Mouse (Mus musculus) limb, embryonic 11.5 days (tissue): ENCODE results near the gene Dus1l. TPM values are rescaled to one million over a fixed set of nuclear protein-coding genes. Genes with fewer than 3 reads are reported as not detected.

Experiments
- ATAC-seq: fragments of 200-750 bp; cut with Nextera tagmentation; 2 replicates; pipeline ENCODE4 v1.8.0; 2017; ENCODE audit warnings: low read depth; ENCODE audit not compliant: insufficient number of reproducible peaks, low FRiP score, low TSS enrichment
- DNase-seq: peaks from one replicate; pipeline ENCODE4 v3.0.0-alpha.2; 2015; ENCODE audit warnings: low spot score
- H3K27ac ChIP-seq: fragments of 300-500 bp; sonication (generic); replicated peaks from 2 replicates; pipeline ENCODE4 v1.5.1; 2014; ENCODE audit warnings: low read depth, mild to moderate bottlenecking, low read length
- H3K27me3 ChIP-seq: fragments of 300-500 bp; sonication (generic); 2 replicates; pipeline ENCODE4 v1.6.1; 2014; ENCODE audit warnings: mild to moderate bottlenecking, low read length, mixed read lengths; ENCODE audit not compliant: control insufficient read depth, insufficient read depth
- H3K36me3 ChIP-seq: fragments of 300-500 bp; sonication (generic); 2 replicates; pipeline ENCODE4 v1.6.1; 2014; ENCODE audit warnings: mild to moderate bottlenecking, low read length, moderate library complexity, mixed read lengths; ENCODE audit not compliant: control insufficient read depth, insufficient read depth
- H3K4me1 ChIP-seq: fragments of 300-500 bp; sonication (generic); 2 replicates; pipeline ENCODE4 v1.6.1; 2014; ENCODE audit warnings: low read length, mixed read lengths; ENCODE audit not compliant: control insufficient read depth, insufficient read depth
- H3K4me2 ChIP-seq: fragments of 300-500 bp; sonication (generic); 2 replicates; pipeline ENCODE4 v1.6.1; 2014; ENCODE audit warnings: low read depth, mild to moderate bottlenecking, moderate library complexity; ENCODE audit not compliant: severe bottlenecking
- H3K4me3 ChIP-seq: fragments of 300-500 bp; sonication (generic); 2 replicates; pipeline ENCODE4 v1.5.1; 2014; ENCODE audit warnings: low read depth, low read length
- H3K9ac ChIP-seq: fragments of 300-500 bp; sonication (generic); 2 replicates; pipeline ENCODE4 v1.6.1; 2014; ENCODE audit warnings: mild to moderate bottlenecking, low read length
- H3K9me3 ChIP-seq: fragments of 300-500 bp; sonication (generic); 2 replicates; pipeline ENCODE4 v1.6.1; 2016; ENCODE audit warnings: low read length; ENCODE audit not compliant: control insufficient read depth
- WGBS: fragments of 180-500 bp; shearing (Covaris S2); extraction: QIAGEN DNeasy Blood & Tissue Kit; methylation state at CpG from one replicate; pipeline ENCODE4 v1.1.7; 2014; 5-methylcytosine and 5-hydroxymethylcytosine counted together
- polyA plus RNA-seq: library from polyadenylated mRNA; unstranded; fragments of >200 nt; fragmentation: Nextera tagmentation; extraction: Ambion mirVana; gene quantifications from 2 replicates; pipeline ENCODE4 v1.2.1, GENCODE M21; 2014

Gene Dus1l
- polyA plus RNA-seq, 1 experiment from 2014 or later, result 87.4 TPM

- H3K4me3 ChIP-seq, result no peak overlapping the region
- ATAC-seq, result no peak
- no peak overlapping the region for H3K27ac ChIP-seq
- no peak overlapping the region for H3K9ac ChIP-seq
- H3K27me3 ChIP-seq, result no peaks in the 10 kb centered on the region
- DNase-seq, result no peak
- 84% methylated on average over 7 of the region's 7 CpGs for WGBS
- H3K9me3 ChIP-seq, result no peaks in the 10 kb centered on the region
- H3K4me2 ChIP-seq, result no peak overlapping the region
- H3K36me3 ChIP-seq, result peaks cover 44% of the 10 kb centered on the region
- H3K4me1 ChIP-seq, result no peaks in the 10 kb centered on the region
Observed at GRCm38 (mm10) chr11:120805375-120806298, 9.4 kb upstream of the Dus1l start.

- ATAC-seq (no peak), DNase-seq (no peak)
- no peak overlapping the region for H3K9ac ChIP-seq
- no peaks in the 10 kb centered on the region for H3K27me3 ChIP-seq
- H3K9me3 ChIP-seq, result no peaks in the 10 kb centered on the region
- 78% methylated on average over 4 of the region's 4 CpGs for WGBS
- no peak overlapping the region for H3K4me2 ChIP-seq
- H3K4me1 ChIP-seq, result peaks cover 2% of the 10 kb centered on the region; the same call in 1 of the 2 replicates
- H3K4me3 ChIP-seq, result no peak overlapping the region
- H3K36me3 ChIP-seq, result peaks cover 35% of the 10 kb centered on the region
- no peak overlapping the region for H3K27ac ChIP-seq
Observed at GRCm38 (mm10) chr11:120804769-120805168, 8.6 kb upstream of the Dus1l start.

GRCm38 (mm10) chr11:120804274-120804673 is 8.1 kb upstream of the Dus1l start:
- 82% methylated on average over 7 of the region's 7 CpGs for WGBS

GRCm38 (mm10) chr11:120800061-120800904 is 4.1 kb upstream of the Dus1l start:
- Histone ChIP-seq H3K27ac (no peak overlapping the region), H3K27me3 (no peaks in the 10 kb centered on the region), H3K9ac (peak overlapping the region; percentile 47; the same call in 1 of the 2 replicates), H3K4me2 (no peak overlapping the region), H3K4me1 (peaks cover 5% of the 10 kb centered on the region), H3K9me3 (no peaks in the 10 kb centered on the region), H3K4me3 (no peak overlapping the region), H3K36me3 (no peaks in the 10 kb centered on the region)
- DNase-seq, result peak; percentile 95
- WGBS, result 13% methylated on average over 10 of the region's 10 CpGs
- ATAC-seq, result peak; percentile 63; the same call in 1 of the 2 replicates

More at GRCm38 (mm10) chr11:120804274-120804673, 8.1 kb upstream of the Dus1l start:
- no peak overlapping the region for H3K27ac ChIP-seq
- H3K4me1 ChIP-seq, result peaks cover 2% of the 10 kb centered on the region; the same call in 1 of the 2 replicates
- H3K4me3 ChIP-seq, result no peak overlapping the region
- H3K4me2 ChIP-seq, result no peak overlapping the region
- DNase-seq (no peak), ATAC-seq (no peak)
- H3K27me3 ChIP-seq, result no peaks in the 10 kb centered on the region
- H3K9ac ChIP-seq, result no peak overlapping the region
- H3K9me3 ChIP-seq, result no peaks in the 10 kb centered on the region
- H3K36me3 ChIP-seq, result peaks cover 30% of the 10 kb centered on the region

- Histone ChIP-seq H3K4me2 (no peak overlapping the region), H3K4me3 (no peak overlapping the region)
Observed at GRCm38 (mm10) chr11:120799316-120799890, 3.2 kb upstream of the Dus1l start.

GRCm38 (mm10) chr11:120798244-120798643 is 2.0 kb upstream of the Dus1l start:
- Histone ChIP-seq H3K9ac (no peak overlapping the region), H3K27ac (no peak overlapping the region), H3K4me1 (peaks cover 7% of the 10 kb centered on the region), H3K9me3 (no peaks in the 10 kb centered on the region), H3K27me3 (no peaks in the 10 kb centered on the region), H3K4me3 (no peak overlapping the region), H3K4me2 (no peak overlapping the region), H3K36me3 (peaks cover 2% of the 10 kb centered on the region; the same call in 1 of the 2 replicates)
- 87% methylated on average over 3 of the region's 3 CpGs for WGBS
- DNase-seq (no peak), ATAC-seq (no peak)

More at GRCm38 (mm10) chr11:120799316-120799890, 3.2 kb upstream of the Dus1l start:
- Histone ChIP-seq H3K4me1 (peaks cover 7% of the 10 kb centered on the region), H3K9me3 (no peaks in the 10 kb centered on the region), H3K9ac (no peak overlapping the region), H3K36me3 (no peaks in the 10 kb centered on the region), H3K27ac (no peak overlapping the region), H3K27me3 (no peaks in the 10 kb centered on the region)
- DNase-seq, result no peak
- 75% methylated on average over 6 of the region's 6 CpGs for WGBS
- ATAC-seq, result no peak

- H3K27me3 ChIP-seq, result no peaks in the 10 kb centered on the region
- peak overlapping the region; percentile 57; the same call in 1 of the 2 replicates for H3K27ac ChIP-seq
Observed at GRCm38 (mm10) chr11:120796614-120796946, 377 bp upstream of the Dus1l start.

GRCm38 (mm10) chr11:120792652-120793051 is 3.6 kb downstream of the Dus1l start:
- no peaks in the 10 kb centered on the region for H3K9me3 ChIP-seq
- ATAC-seq (no peak), DNase-seq (no peak)
- peaks cover 5% of the 10 kb centered on the region for H3K4me1 ChIP-seq
- H3K9ac ChIP-seq, result no peak overlapping the region
- no peak overlapping the region for H3K4me3 ChIP-seq
- WGBS, result 94% methylated on average over 9 of the region's 9 CpGs
- no peak overlapping the region for H3K4me2 ChIP-seq
- no peaks in the 10 kb centered on the region for H3K27me3 ChIP-seq
- H3K36me3 ChIP-seq, result peaks cover 32% of the 10 kb centered on the region
- H3K27ac ChIP-seq, result no peak overlapping the region

More at GRCm38 (mm10) chr11:120796614-120796946, 377 bp upstream of the Dus1l start:
- H3K9ac ChIP-seq, result peak overlapping the region; percentile 28; the same call in 1 of the 2 replicates
- ATAC-seq (no peak), DNase-seq (no peak)
- H3K4me3 ChIP-seq, result peak overlapping the region; percentile 98
- H3K4me1 ChIP-seq, result peaks cover 7% of the 10 kb centered on the region
- H3K9me3 ChIP-seq, result no peaks in the 10 kb centered on the region
- peaks cover 15% of the 10 kb centered on the region; the same call in 1 of the 2 replicates for H3K36me3 ChIP-seq
- 33% methylated on average over 8 of the region's 8 CpGs for WGBS
- H3K4me2 ChIP-seq, result peak overlapping the region; percentile 29; the same call in 1 of the 2 replicates
